Mouse (Mus musculus) bone marrow macrophage, adult 2 months (primary cell): ENCODE results near the gene Slc16a9.

ENCODE experiments used
- CTCF ChIP-seq: IDR thresholded peaks from 2 replicates; pipeline ENCODE4 v1.5.1; 2012; ENCODE audit warnings: low read depth, mild to moderate bottlenecking, low read length, moderate library complexity
- POLR2A ChIP-seq: IDR thresholded peaks from 2 replicates; pipeline ENCODE4 v1.6.1; 2012; ENCODE audit warnings: mild to moderate bottlenecking, low read depth, low read length, borderline replicate concordance

GRCm38 (mm10) chr10:70264337-70265036 lies 19.6 kb downstream of the Slc16a9 start:
- TF ChIP-seq CTCF (no peak), POLR2A (no peak)
